Mouse (Mus musculus) liver, postnatal 0 days (tissue): ENCODE results near the gene Rab34.

Source experiments
- CTCF ChIP-seq: sonication (generic); IDR thresholded peaks from 2 replicates; pipeline ENCODE4 v1.5.1; 2016; ENCODE audit warnings: antibody characterized with exemption, low read depth
- EP300 ChIP-seq: IDR thresholded peaks from 2 replicates; pipeline ENCODE4 v1.6.1; 2016; ENCODE audit warnings: antibody characterized with exemption, low read depth, mild to moderate bottlenecking

DNA sequence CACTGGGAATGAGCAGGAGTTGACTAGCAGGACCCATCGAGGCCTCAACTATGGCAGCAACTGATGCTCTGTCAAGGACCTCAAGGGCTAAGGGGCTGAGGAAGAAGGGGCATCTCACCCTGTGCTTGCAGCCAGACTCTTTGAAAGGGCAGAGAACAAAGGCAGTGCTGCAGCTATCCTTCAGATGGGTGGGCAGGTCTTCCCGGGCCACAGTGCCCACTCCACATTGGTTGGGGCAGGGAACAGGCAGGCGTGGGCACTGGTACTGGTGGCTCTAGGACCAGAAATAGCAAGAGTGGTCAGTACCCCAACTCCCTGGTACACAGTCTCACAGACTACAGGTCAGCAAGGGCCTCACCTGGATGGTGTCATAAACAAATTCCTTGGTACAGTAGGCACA, 27.6 kb upstream of the Rab34 start:
- TF ChIP-seq CTCF: no peak
- no peak for TF ChIP-seq EP300
